Mouse (Mus musculus) CD8-positive naive resting alpha-beta T cell, adult 57 days (primary cell): ENCODE data around the gene Hoxa7. TPM values are rescaled to one million over a fixed set of nuclear protein-coding genes. Genes with fewer than 3 reads are reported as not detected.

Experiments used
- total RNA-seq: library from RNA; stranded (reverse); gene quantifications from one replicate; pipeline ENCODE4 v1.2.4, GENCODE M21; 2023

The Hoxa7 gene
- total RNA-seq, result not detected

GRCm38 (mm10) chr6:52221337-52221992 lies at the start of gene Hoxa7:
Gene Hoxa7 (minus strand): TSS chr6:52221854.

GRCm38 (mm10) chr6:52260654-52261575 lies 39.3 kb upstream of the Hoxa7 start, which contains the start of gene Hoxa13:
Gene Hoxa13 (minus strand): TSS chr6:52260880.

GRCm38 (mm10) chr6:52245757-52246142 lies 24.1 kb upstream of the Hoxa7 start, which contains the start of gene Hoxa11:
Gene Hoxa11 (minus strand): TSS chr6:52245810.

GRCm38 (mm10) chr6:52240389-52241000 lies 18.8 kb upstream of the Hoxa7 start, which contains the start of gene Hoxa10:
Gene Hoxa10 (minus strand): TSS chr6:52240854.

GRCm38 (mm10) chr6:52230516-52231165 lies 9.0 kb upstream of the Hoxa7 start, which contains the start of gene Hoxa9:
Gene Hoxa9 (minus strand): TSS chr6:52231089.

GRCm38 (mm10) chr6:52213119-52213986 lies 8.3 kb downstream of the Hoxa7 start, which contains the start of the genes Hoxa3 and Gm28308:
Gene Hoxa3 (minus strand): TSS chr6:52213336.
Gene Gm28308 (minus strand): TSS chr6:52213339.

GRCm38 (mm10) chr6:52208072-52208867 lies 13.4 kb downstream of the Hoxa7 start, which contains the start of gene Hoxa6:
Gene Hoxa6 (minus strand): TSS chr6:52208722.

GRCm38 (mm10) chr6:52204050-52204752 lies 17.5 kb downstream of the Hoxa7 start, which contains the start of gene Hoxa5:
Gene Hoxa5 (minus strand): TSS chr6:52204587.

GRCm38 (mm10) chr6:52190906-52191810 lies 30.5 kb downstream of the Hoxa7 start, which contains the start of gene Hoxa4:
Gene Hoxa4 (minus strand): TSS chr6:52191753.

GRCm38 (mm10) chr6:52177061-52177735 lies 44.5 kb downstream of the Hoxa7 start, which contains the start of gene 5730596B20Rik:
Gene 5730596B20Rik (plus strand): TSS chr6:52177498.

GRCm38 (mm10) chr6:52164626-52165440 lies 56.8 kb downstream of the Hoxa7 start, which contains the start of gene Hoxa2:
Gene Hoxa2 (minus strand): TSS chr6:52164831.

Other genes starting within 250 kb of the Hoxa7 start
- 9.2 TPM for gene Skap2, start 209.3 kb downstream of the Hoxa7 start, total RNA-seq
- not detected for gene Hoxa1, start 63.5 kb downstream of the Hoxa7 start, total RNA-seq
- gene Hoxa2, start 57.0 kb downstream of the Hoxa7 start, total RNA-seq, result not detected
- not detected for gene 5730596B20Rik, start 44.4 kb downstream of the Hoxa7 start, total RNA-seq
- not detected for gene Hoxa4, start 30.1 kb downstream of the Hoxa7 start, total RNA-seq
- gene Hoxa5, start 17.3 kb downstream of the Hoxa7 start, total RNA-seq, result not detected
- gene Hoxa6, start 13.1 kb downstream of the Hoxa7 start, total RNA-seq, result not detected
- not detected for gene Hoxa3, start 8.5 kb downstream of the Hoxa7 start, total RNA-seq
- gene Gm28308, start 8.5 kb downstream of the Hoxa7 start, total RNA-seq, result not detected
- gene Hoxa9, start 9.2 kb upstream of the Hoxa7 start, total RNA-seq, result not detected
- not detected for gene Hoxa10, start 19.0 kb upstream of the Hoxa7 start, total RNA-seq
- not detected for gene Hoxa11, start 24.0 kb upstream of the Hoxa7 start, total RNA-seq
- not detected for gene Hoxa13, start 39.0 kb upstream of the Hoxa7 start, total RNA-seq
- gene Evx1, start 91.6 kb upstream of the Hoxa7 start, total RNA-seq, result not detected